Mouse (Mus musculus): Measurements from ENCODE around the gene Wfdc11. TPM values are rescaled to one million over a fixed set of nuclear protein-coding genes. Genes with fewer than 3 reads are reported as not detected.

The Wfdc11 gene
- polyA plus RNA-seq, 1 experiment from 2014 or later, result not detected

DNA sequence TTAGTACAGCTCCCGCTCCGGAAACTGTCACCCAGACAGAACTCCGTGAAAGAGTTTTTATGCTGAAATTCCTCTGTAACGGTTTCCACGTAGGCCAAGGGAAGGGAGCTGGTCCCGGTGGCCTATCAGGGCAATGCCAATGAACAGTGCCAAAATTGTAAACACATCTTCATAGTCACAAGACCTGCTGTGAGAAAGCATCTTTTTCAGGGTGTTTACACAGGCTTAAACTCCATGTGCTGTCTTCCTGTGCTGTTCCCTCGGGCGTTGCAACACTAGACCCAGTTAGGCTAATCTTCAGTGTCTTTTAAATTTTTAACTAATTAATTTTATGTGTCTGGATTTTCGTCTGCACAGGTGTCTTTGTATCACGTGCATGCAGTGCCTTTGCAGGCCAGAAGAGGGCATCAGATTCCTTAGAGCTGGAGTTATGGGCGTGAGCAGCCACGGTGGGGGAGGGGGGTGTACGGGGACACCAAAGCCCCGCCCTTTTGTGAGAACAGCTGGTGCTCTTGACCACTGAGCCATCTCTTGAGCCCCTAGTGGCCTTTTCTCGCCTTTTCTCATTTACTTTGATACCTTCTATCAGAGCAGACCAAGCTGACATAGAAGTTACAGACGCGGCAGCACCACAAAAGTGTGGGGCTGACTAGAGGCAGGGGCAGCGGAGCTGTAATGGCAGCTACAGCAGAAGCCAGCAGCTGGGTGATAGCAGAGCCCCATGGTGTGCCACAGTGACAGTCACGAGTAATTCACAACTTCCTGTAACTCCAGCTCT lies 5.2 kb upstream of the Wfdc11 start:
- 0 out of 2 replicates have a peak, but pooled peaks have one; percentile 15 for ATAC-seq (ENCODE audit: insufficient number of reproducible peaks, insufficient read depth, low FRiP score, low TSS enrichment)
- no peak overlapping the region for H3K27ac ChIP-seq
- H3K36me3 ChIP-seq, result no peaks in the 10 kb centered on the region

DNA sequence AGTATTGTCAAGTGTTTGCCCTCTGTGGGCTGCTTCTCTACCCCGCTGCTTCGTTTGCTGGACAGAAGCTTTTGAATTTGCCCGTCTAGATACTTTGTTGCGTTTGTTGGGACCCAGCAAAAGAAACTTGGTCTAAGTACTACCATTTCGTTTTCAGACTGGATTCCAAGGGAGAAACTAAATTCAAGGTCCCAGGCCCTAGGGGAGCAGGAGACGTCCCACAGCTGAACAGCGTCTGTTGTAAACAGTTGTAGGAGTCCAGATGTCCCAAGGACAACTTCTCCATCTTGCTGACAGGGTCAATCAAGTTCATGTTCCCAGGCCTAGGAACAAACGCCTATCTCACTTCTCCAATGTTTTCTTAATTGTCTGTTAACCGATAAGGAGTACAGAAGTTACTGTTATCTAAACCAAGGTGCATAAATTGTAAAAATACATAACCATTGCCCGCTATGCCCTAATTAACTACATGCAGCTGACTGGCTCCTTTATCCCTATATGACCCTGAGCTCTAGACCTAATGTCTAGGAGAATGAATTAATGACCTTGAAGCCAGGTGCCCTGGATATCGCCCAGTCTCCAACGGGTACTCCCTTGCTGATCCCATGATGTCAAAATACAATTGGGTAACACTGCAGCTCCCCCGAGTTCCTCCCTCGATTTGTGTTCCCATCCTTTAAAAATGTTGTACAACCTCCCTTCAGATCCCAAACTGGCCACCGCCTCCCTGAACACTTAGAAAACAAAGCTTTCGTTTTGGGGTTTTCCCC lies 3.2 kb upstream of the Wfdc11 start:
- Histone ChIP-seq H3K4me2 (replicated peaks) (no peak overlapping the region), H3K36me3 (no peaks in the 10 kb centered on the region), H3K27ac (no peak overlapping the region), H3K4me1 (peaks cover 3% of the 10 kb centered on the region; the same call in 1 of the 2 replicates), H3K9me3 (no peaks in the 10 kb centered on the region), H3K4me3 (no peak overlapping the region), H3K27me3 (no peaks in the 10 kb centered on the region), H3K9ac (no peak overlapping the region)
- ATAC-seq (ENCODE audit: insufficient number of reproducible peaks, insufficient read depth, low FRiP score, low TSS enrichment), result no peak
- 86% methylated on average over 16 of the region's 16 CpGs for WGBS

More for the DNA sequence above, 5.2 kb upstream of the Wfdc11 start:
- H3K4me2 ChIP-seq (replicated peaks), result peak overlapping the region; percentile 49
- WGBS, result 23% methylated on average over 19 of the region's 19 CpGs
- H3K4me1 ChIP-seq, result peaks cover 7% of the 10 kb centered on the region; the same call in 1 of the 2 replicates
- H3K9me3 ChIP-seq, result no peaks in the 10 kb centered on the region
- H3K4me3 ChIP-seq, result peak overlapping the region; percentile 26
- H3K27me3 ChIP-seq, result no peaks in the 10 kb centered on the region
- H3K9ac ChIP-seq, result no peak overlapping the region

DNA sequence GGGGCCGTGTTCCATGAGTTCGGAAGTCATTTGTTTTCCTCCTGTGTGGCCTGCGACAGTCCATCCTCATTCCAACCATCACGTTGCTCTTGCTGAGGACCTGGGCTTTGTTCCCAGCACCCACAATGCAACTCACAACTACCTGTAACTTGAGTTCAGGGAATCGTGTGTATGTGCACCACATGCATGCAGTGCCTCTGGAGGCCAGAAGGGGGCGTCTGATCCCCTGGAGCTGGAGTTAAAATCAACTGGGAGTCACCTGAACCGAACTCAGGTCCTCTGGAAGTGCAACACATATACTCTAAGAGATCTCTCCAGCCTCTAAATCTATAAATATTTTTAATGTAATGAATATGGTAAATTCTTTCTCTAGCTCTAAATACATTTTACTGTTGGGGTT lies 2.2 kb upstream of the Wfdc11 start:
- H3K27me3 ChIP-seq, result no peaks in the 10 kb centered on the region
- no peak for ATAC-seq (ENCODE audit: insufficient number of reproducible peaks, insufficient read depth, low FRiP score, low TSS enrichment)
- WGBS, result 80% methylated on average over 7 of the region's 7 CpGs
- H3K9ac ChIP-seq, result no peak overlapping the region
- H3K4me1 ChIP-seq, result peaks cover 3% of the 10 kb centered on the region; the same call in 1 of the 2 replicates
- H3K4me3 ChIP-seq, result no peak overlapping the region
- H3K9me3 ChIP-seq, result no peaks in the 10 kb centered on the region
- no peak overlapping the region for H3K4me2 ChIP-seq (replicated peaks)
- H3K27ac ChIP-seq, result no peak overlapping the region
- no peaks in the 10 kb centered on the region for H3K36me3 ChIP-seq

DNA sequence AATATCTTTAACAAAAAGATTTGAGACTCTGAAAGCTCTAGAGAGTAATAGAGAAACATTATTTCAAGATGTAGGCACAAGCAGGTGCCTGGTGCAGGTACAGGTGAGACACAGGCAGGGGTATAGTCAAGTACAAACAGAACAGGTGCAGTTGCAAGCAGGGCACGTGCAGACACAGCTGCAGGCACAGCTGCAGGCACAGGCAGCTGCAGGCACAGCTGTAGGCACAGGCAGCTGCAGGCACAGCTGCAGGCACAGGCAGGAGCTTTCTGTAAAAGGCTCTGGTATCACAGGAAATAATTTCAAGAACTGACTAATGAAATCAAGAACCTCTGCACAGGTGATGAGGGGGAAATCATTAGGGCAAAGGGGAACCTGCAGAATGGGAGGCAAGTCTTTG lies 2.9 kb downstream of the Wfdc11 start:
- H3K4me3 ChIP-seq, result no peak overlapping the region
- H3K9me3 ChIP-seq, result no peaks in the 10 kb centered on the region
- H3K27me3 ChIP-seq, result no peaks in the 10 kb centered on the region
- no peaks in the 10 kb centered on the region for H3K4me1 ChIP-seq
- WGBS, result 16% methylated on average over 1 of the region's 1 CpGs
- no peak overlapping the region for H3K27ac ChIP-seq
- no peak for ATAC-seq (ENCODE audit: insufficient number of reproducible peaks, insufficient read depth, low FRiP score, low TSS enrichment)
- H3K4me2 ChIP-seq (replicated peaks), result no peak overlapping the region
- no peaks in the 10 kb centered on the region for H3K36me3 ChIP-seq
- H3K9ac ChIP-seq, result no peak overlapping the region

DNA sequence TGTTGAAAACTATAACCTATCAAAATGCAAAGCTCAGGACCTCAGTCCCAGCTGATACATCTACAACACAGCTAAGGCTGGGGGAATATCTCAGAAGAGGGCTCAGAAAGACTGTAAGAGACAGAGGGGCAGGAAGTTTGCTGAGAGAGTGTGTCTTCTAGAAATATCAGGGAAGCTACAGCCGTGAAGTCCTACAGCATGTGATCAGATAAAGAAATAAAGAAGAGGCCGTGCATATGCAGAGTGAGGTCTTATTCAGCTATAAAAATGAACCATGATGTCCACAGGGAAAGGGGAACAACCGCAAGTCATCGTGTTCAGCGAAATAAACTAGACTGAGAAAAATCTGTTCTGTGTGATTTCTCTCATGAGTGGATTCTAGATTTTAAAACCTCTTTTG lies 3.6 kb downstream of the Wfdc11 start:
- Histone ChIP-seq H3K27ac (no peak overlapping the region), H3K4me3 (no peak overlapping the region), H3K27me3 (no peaks in the 10 kb centered on the region), H3K36me3 (no peaks in the 10 kb centered on the region), H3K4me2 (replicated peaks) (no peak overlapping the region), H3K9ac (no peak overlapping the region), H3K9me3 (no peaks in the 10 kb centered on the region), H3K4me1 (no peaks in the 10 kb centered on the region)
- WGBS, result 83% methylated on average over 5 of the region's 5 CpGs
- no peak for ATAC-seq (ENCODE audit: insufficient number of reproducible peaks, insufficient read depth, low FRiP score, low TSS enrichment)

DNA sequence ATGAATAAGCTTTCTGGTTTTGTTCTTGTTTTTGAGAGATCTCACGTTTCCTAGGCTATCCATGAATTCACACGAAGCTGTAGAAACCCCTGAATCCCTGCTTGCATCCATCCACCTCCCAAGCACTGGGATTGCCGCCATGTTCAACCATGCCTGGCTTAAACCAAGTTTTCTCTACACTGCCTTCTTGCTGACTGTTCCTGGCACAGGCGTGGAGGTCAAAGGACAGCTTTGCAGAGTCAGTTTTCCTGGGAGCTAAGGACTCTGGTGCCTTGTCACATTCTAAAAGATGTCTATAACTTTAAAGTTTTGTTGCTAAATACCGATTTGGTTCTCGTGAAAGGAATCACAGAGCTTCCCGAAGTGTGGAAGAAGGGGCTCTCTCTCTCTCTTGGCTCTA lies 9.0 kb downstream of the Wfdc11 start:
- no peaks in the 10 kb centered on the region for H3K4me1 ChIP-seq
- no peak overlapping the region for H3K4me2 ChIP-seq (replicated peaks)
- H3K4me3 ChIP-seq, result no peak overlapping the region
- H3K9me3 ChIP-seq, result no peaks in the 10 kb centered on the region
- no peak overlapping the region for H3K9ac ChIP-seq
- no peak for ATAC-seq (ENCODE audit: insufficient number of reproducible peaks, insufficient read depth, low FRiP score, low TSS enrichment)
- 82% methylated on average over 7 of the region's 7 CpGs for WGBS
- no peaks in the 10 kb centered on the region for H3K36me3 ChIP-seq
- no peak overlapping the region for H3K27ac ChIP-seq
- H3K27me3 ChIP-seq, result no peaks in the 10 kb centered on the region

DNA sequence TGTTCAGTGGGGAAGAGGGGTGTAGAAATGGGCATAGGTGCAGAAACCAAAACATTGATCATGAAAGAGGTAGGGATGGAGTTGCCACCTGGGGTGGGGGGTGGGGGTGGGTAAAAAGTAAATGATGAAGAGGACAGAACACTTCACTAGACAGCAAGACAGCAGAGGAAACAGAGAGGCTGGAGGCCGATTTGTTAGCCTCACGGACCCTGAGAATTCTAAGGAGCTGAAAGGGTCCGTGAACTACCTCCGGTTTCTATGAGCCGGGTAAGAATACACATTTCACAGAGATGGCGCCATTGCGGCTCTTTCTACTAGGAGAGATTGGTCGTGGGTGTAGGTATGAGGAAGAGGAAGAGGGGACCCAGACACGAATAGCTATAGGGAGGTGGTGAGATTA lies 17.4 kb downstream of the Wfdc11 start, which contains the start of gene Wfdc9:
Gene Wfdc9, minus strand, starts transcription at position 101 of the 400 bp plus-strand sequence.
- 81% methylated on average over 9 of the region's 9 CpGs for WGBS
- ATAC-seq (ENCODE audit: insufficient number of reproducible peaks, insufficient read depth, low FRiP score, low TSS enrichment), result no peak
- no peak within 1 kb of the TSS for H3K9ac ChIP-seq

DNA sequence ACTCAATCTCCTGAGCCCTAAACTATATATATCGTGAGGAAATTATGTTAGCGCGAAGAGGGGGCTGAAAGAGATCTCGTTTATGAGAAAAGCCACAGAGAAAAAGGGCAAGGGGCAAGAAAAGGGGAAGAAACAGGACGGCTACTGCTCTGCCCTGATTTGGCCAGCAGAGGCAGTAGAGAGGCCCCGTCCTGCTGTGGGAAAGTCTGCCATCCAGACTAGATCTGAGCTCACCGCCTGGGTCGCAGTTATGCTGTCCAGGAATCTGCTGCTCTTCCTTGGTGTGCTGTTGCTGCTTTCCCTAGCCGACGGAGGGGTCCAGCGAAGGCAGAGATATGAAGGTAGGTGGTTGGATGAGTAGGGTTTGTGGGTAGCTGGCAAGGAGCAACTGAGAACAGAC lies 18.0 kb downstream of the Wfdc11 start, which contains the start of gene Wfdc10:
Gene Wfdc10, plus strand, starts transcription at position 189 of the 400 bp plus-strand sequence.
- ATAC-seq (ENCODE audit: insufficient number of reproducible peaks, insufficient read depth, low FRiP score, low TSS enrichment), result no peak
- Histone ChIP-seq H3K27me3 (no peaks in the 10 kb centered on the region), H3K9me3 (no peaks in the 10 kb centered on the region), H3K4me1 (no peaks in the 10 kb centered on the region), H3K4me3 (no peak within 1 kb of the TSS), H3K27ac (no peak within 1 kb of the TSS), H3K4me2 (replicated peaks) (no peak within 1 kb of the TSS), H3K9ac (no peak within 1 kb of the TSS), H3K36me3 (no peaks in the 10 kb centered on the region)
- WGBS, result 14% methylated on average over 11 of the region's 11 CpGs

More for the DNA sequence above, 17.4 kb downstream of the Wfdc11 start, which contains the start of gene Wfdc9:
- Histone ChIP-seq H3K4me3 (no peak within 1 kb of the TSS), H3K4me1 (no peaks in the 10 kb centered on the region), H3K27me3 (no peaks in the 10 kb centered on the region), H3K27ac (no peak within 1 kb of the TSS), H3K36me3 (no peaks in the 10 kb centered on the region), H3K4me2 (replicated peaks) (no peak within 1 kb of the TSS), H3K9me3 (no peaks in the 10 kb centered on the region)

DNA sequence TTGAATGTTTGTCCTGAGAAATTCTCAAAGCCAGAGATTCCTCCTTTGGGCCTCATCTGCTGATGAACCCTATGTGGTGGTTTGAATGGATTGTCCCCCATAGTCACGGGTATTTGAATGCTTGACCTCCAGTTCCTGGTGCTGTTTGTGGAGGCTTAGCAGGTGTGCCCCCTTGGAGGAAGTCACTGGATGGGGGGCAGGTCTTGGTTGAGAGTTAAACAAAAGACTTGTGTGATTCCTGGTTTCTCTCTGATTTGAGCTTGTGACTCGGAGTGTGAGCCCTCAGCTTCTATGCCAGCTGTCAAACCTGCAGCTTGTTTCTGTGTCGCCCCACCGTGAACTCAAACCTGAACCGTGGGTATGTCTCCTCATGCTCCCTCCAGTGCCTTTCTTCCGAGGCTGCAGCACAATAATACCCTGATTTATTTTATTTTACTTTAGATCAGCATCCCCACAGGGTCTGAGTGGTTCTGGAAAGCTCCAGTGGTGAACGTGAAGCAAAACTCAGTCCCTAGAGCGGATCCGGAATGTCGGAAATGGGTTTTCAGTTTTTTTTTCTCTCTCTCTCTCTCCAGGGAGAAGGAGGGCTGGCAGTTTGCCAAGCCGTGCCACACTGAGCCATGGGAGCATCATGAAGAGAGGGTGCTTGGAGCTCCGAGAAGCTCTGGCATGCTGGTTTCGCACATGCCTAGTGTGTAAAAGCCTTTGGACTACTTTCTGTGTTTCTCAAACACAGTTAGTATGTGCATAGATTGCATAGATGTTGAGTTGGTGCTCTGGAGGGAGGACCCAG lies 31.8 kb downstream of the Wfdc11 start:
- H3K27me3 ChIP-seq, result no peaks in the 10 kb centered on the region
- H3K36me3 ChIP-seq, result no peaks in the 10 kb centered on the region
- H3K4me2 ChIP-seq (replicated peaks), result no peak overlapping the region
- H3K9me3 ChIP-seq, result no peaks in the 10 kb centered on the region
- 77% methylated on average over 13 of the region's 13 CpGs for WGBS
- ATAC-seq (ENCODE audit: insufficient number of reproducible peaks, insufficient read depth, low FRiP score, low TSS enrichment), result no peak
- no peak overlapping the region for H3K9ac ChIP-seq
- no peak overlapping the region for H3K4me3 ChIP-seq
- H3K27ac ChIP-seq, result no peak overlapping the region
- no peaks in the 10 kb centered on the region for H3K4me1 ChIP-seq

DNA sequence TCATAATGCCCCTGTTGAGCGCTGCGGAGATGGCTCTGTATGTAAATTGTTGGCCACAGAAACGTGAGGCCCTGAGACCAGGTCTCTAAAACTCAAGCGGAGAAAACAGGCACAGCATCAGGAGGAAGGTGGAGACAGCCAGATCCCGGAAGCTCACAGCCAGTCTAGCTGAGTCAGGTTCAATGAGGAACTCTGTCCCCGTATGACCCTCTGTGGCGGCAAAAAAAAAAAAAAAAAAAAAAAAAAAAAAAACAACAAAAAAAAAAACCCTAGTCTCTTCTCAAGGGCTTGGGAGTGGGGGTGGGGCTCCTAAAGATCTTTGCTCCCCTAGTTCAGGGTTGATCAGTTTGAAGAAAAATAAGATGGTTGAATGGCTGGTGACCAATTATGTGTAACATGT lies 32.8 kb downstream of the Wfdc11 start:
- ATAC-seq (ENCODE audit: insufficient number of reproducible peaks, insufficient read depth, low FRiP score, low TSS enrichment), result no peak
- H3K4me1 ChIP-seq, result no peaks in the 10 kb centered on the region
- WGBS, result 69% methylated on average over 7 of the region's 7 CpGs
- H3K27ac ChIP-seq, result no peak overlapping the region
- no peaks in the 10 kb centered on the region for H3K27me3 ChIP-seq
- H3K9me3 ChIP-seq, result no peaks in the 10 kb centered on the region
- no peaks in the 10 kb centered on the region for H3K36me3 ChIP-seq
- no peak overlapping the region for H3K9ac ChIP-seq
- H3K4me3 ChIP-seq, result no peak overlapping the region
- no peak overlapping the region for H3K4me2 ChIP-seq (replicated peaks)

DNA sequence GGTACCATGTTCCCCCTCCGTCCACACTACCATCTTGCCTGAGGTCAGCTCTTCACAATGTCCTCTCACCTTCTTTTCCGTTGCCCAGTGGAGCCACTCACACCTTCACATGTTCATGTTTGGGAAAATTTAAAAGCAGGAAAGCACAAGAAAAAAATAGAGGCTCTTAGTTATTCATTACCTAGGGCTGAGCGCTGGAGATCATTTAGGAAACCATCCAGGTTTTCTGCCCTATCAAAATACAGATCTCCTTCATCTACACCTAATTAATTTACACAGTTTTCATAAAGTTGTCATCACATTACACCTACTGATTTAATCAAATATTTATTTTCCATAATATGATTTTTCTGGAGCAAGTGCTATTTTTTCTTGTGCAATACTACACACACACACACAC lies 35.2 kb downstream of the Wfdc11 start, which contains the start of gene Wfdc16:
Gene Wfdc16, minus strand, starts transcription at position 101 of the 400 bp plus-strand sequence.
- WGBS, result 88% methylated on average over 3 of the region's 3 CpGs
- no peak within 1 kb of the TSS for H3K4me2 ChIP-seq (replicated peaks)
- H3K4me3 ChIP-seq, result no peak within 1 kb of the TSS
- no peak for ATAC-seq (ENCODE audit: insufficient number of reproducible peaks, insufficient read depth, low FRiP score, low TSS enrichment)
- H3K36me3 ChIP-seq, result no peaks in the 10 kb centered on the region
- no peaks in the 10 kb centered on the region for H3K4me1 ChIP-seq
- no peaks in the 10 kb centered on the region for H3K9me3 ChIP-seq
- H3K27ac ChIP-seq, result no peak within 1 kb of the TSS
- H3K9ac ChIP-seq, result no peak within 1 kb of the TSS
- H3K27me3 ChIP-seq, result no peaks in the 10 kb centered on the region

All from embryonic facial prominence, embryonic 12.5 days (tissue).